Mouse (Mus musculus) liver, adult (tissue): ENCODE data around the gene Prr22.

Source experiments
- GATA4 ChIP-seq: IDR thresholded peaks from 2 replicates; pipeline ENCODE4 v1.6.1; 2014; ENCODE audit warnings: mild to moderate bottlenecking, low read length; ENCODE audit not compliant: insufficient replicate concordance

Gene Prr22

GRCm38 (mm10) chr17:56767531-56768135, 2.4 kb upstream of the Prr22 start:
- no peak for TF ChIP-seq GATA4

GRCm38 (mm10) chr17:56768941-56769340, 1.1 kb upstream of the Prr22 start:
- no peak for TF ChIP-seq GATA4

- TF ChIP-seq GATA4: no peak
Observed at GRCm38 (mm10) chr17:56777568-56777967, 7.5 kb downstream of the Prr22 start.

DNA sequence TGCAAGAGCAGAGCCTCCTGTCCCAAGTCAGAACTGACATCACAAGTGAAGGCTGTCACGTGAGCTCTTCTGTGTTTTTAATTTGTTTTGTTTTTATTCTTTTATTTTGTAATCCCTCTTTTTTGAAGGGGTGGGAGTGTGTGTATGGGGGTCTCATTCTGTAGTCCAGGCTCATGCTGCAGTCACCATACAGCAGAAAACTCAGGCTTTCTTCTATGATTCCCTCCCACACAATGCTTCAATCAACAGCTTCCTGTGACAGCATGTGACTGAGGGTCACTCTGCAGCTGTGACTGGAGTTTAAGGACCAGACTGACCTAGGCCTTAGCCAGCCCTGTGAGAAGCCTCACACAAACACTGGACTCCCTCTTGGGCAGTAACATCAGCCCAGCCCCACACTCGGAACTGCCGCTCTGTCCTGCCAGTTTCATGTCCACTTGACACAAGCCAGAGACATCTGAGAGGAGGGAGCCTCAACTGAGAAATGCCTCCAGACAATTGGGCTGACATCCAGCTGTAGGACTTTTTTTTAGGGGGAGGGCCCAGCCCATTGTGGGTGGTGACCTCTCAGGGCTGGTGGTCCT, 8.8 kb downstream of the Prr22 start:
- no peak for TF ChIP-seq GATA4

- no peak for TF ChIP-seq GATA4
Observed at GRCm38 (mm10) chr17:56780291-56780978, 10.4 kb downstream of the Prr22 start.

DNA sequence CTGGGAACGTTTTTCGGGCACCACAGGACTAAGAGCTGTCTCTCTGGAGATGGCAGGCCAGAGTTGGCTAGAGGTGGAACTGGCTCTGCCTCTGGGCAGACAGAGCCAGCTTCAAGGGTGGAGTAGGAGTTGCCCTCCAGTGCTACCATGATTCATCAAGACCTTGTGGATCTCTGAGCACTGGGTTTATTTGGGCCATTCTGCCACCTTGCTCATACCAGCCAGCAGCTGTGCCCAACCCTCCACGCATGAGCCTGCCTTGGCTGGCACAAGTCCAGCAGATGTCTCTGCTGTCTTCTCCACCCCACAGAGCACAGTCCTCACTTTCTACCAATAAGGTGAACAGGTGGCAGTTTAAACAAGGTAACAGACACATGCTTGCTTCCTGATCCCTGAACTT, 18.8 kb downstream of the Prr22 start:
- no peak for TF ChIP-seq GATA4

DNA sequence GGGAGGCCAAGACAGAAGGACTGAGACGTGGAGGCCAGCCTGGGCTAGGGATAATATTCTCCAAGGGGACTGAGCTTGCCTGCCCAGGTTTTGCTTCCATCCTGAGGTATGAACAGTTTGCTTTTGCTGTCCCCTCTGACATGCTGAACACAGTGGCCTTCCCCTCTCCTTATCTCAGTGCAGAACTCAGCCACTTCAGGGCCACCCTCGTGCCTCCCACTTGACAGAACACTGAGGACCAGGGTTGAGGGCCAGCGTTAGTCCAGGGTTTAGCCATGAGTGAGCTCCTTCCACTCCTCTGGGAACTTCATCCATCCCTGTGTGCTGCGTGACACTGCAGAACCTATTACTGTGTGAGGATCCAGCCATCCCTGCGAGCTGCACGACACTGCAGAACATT, 19.2 kb downstream of the Prr22 start:
- TF ChIP-seq GATA4: no peak

DNA sequence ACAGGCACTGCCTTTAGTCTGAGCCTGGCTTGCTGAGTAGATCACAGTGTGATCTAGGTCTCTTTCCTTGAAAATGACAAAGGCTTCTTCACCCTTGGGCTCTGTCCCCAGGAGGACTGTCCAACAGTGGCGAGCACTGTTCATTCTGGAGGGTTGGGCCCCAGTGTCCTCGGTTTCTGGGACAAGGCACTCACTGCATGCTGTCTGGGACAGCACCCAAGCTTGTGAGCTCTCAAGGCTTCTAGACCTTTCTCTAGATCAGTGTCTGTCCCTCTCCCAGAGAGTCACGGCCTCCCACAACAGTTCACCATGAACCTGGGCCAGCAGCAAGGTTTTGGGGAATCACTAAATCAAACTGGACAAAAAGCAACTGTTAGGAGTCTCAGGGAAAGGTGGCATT, 22.5 kb downstream of the Prr22 start:
- TF ChIP-seq GATA4: no peak

GRCm38 (mm10) chr17:56793614-56794319, 23.7 kb downstream of the Prr22 start:
- TF ChIP-seq GATA4: no peak

GRCm38 (mm10) chr17:56799276-56799675, 29.2 kb downstream of the Prr22 start:
- TF ChIP-seq GATA4: no peak

DNA sequence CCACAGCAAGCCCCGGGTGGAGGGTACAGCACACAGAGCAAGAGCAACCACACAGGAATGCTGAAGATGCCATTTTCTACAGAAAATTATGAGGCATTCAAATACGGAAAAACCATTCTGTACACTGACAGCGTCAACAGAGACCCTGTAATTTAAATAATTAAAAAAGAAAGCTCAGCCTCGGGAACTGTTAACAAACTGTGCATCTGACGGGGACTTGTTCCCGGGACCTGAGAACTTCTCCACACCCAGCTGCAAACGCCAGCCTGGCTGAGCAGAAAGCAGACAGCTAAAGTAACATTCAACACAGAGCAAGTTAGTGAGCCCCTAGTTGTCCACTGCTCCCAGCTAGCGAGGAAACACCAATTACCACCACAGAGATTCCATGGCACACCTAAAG, 32.0 kb downstream of the Prr22 start:
- TF ChIP-seq GATA4: no peak

DNA sequence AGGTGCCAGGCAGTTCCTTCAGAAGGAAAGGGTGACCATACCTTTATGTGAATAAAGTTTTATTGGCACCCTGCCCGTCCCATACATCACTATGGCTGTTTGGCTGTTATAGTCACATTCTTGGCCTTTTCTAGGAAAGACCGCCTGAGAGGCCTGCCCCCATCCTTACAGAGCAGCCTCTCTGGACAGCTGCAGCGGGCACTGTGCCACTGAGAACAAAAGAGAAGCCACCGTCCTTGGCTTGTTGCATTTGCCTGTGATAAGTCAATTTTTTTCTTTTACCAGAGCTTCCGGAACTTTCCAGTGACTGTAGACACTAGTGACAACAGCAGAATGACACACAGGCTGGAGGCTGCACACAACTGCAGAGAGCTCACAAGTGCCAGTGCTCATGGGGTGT, 34.9 kb downstream of the Prr22 start:
- TF ChIP-seq GATA4: no peak

GRCm38 (mm10) chr17:56805784-56806183, 35.7 kb downstream of the Prr22 start:
- no peak for TF ChIP-seq GATA4

DNA sequence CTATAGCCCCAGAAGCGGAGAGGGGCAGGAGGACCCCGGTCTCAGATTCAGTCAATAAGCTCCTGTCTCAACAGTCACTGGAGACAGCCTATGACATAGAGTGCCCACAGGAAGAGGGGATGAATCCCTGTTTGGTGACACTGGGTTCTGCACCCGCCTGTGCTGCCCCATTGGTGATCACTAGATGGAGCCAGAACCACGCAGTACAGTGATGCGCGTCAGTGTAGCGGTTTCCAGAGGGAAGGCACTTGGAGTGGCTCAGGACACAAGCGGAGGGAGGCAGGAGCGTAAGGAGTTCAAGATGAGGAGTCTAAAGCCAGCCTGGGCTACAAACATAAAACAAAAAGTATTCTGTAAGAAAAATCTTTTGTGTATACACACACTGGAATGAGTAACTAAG, 38.5 kb downstream of the Prr22 start:
- no peak for TF ChIP-seq GATA4

DNA sequence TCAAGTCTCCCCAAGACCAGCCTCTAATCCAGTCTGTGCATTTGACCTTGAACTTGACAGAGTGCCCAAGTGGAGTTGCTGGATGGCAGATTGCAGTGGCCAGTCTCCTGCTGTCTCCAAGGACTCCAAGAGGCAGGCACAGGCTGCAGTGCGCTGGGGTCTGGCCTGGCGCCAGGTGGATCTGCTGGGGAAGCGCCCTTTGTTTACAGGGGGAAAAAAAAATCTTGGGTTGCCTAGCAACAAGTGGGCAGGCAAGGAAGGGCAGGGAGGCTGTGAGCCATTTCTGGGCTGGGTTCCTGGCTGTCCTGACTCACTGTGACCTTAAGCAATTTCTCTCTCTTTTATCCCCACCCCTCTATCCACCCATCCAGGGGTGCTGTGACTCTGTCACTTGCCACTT, 40.2 kb downstream of the Prr22 start:
- no peak for TF ChIP-seq GATA4
